Mouse (Mus musculus) liver, adult 2 months (tissue): ENCODE data around the gene Prss33. TPM values are rescaled to one million over a fixed set of nuclear protein-coding genes. Genes with fewer than 3 reads are reported as not detected.
A peak's percentile ranks its signal among the peaks of the same experiment; 100 is the strongest.

Source experiments
- DNase-seq: peaks from one replicate; pipeline ENCODE4 v3.0.0-alpha.2; 2011; ENCODE audit warnings: low read depth, low spot score; ENCODE audit errors: extremely low read depth
- H3K27ac ChIP-seq: fragments of 200-500 bp; replicated peaks from 2 replicates; pipeline ENCODE4 v1.5.1; 2012; ENCODE audit warnings: low read depth, mild to moderate bottlenecking, control low read depth, inconsistent platforms, low read length; ENCODE audit not compliant: insufficient read depth
- H3K27me3 ChIP-seq: fragments of 200-500 bp; 2 replicates; pipeline ENCODE4 v1.6.1; 2012; ENCODE audit warnings: mild to moderate bottlenecking, moderate library complexity, low read length, inconsistent platforms; ENCODE audit not compliant: control insufficient read depth, insufficient read depth
- H3K36me3 ChIP-seq: fragments of 200-500 bp; 2 replicates; pipeline ENCODE4 v1.6.1; 2012; ENCODE audit warnings: low read length, inconsistent platforms; ENCODE audit not compliant: control insufficient read depth, insufficient read depth
- H3K4me1 ChIP-seq: fragments of 200-500 bp; 2 replicates; pipeline ENCODE4 v1.6.1; 2011; ENCODE audit warnings: low read length; ENCODE audit not compliant: control insufficient read depth, insufficient read depth
- H3K4me3 ChIP-seq: fragments of 200-500 bp; 2 replicates; pipeline ENCODE4 v1.5.1; 2011; ENCODE audit warnings: low read depth, mild to moderate bottlenecking, control low read depth, low read length, moderate library complexity; ENCODE audit not compliant: insufficient read depth
- H3K79me2 ChIP-seq: fragments of 200-500 bp; 2 replicates; pipeline ENCODE4 v1.6.1; 2012; ENCODE audit warnings: inconsistent platforms, mild to moderate bottlenecking, low read length, moderate library complexity; ENCODE audit not compliant: control insufficient read depth, insufficient read depth
- H3K9ac ChIP-seq: fragments of 200-500 bp; 2 replicates; pipeline ENCODE4 v1.6.1; 2012; ENCODE audit warnings: low read depth, mild to moderate bottlenecking, control low read depth, inconsistent platforms, low read length
- CTCF ChIP-seq: fragments of 200-500 bp; IDR thresholded peaks from 2 replicates; pipeline ENCODE4 v1.5.1; 2011; ENCODE audit warnings: low read depth, low read length, control low read depth
- POLR2A ChIP-seq: fragments of 200-500 bp; IDR thresholded peaks from 2 replicates; pipeline ENCODE4 v1.6.1; 2011; ENCODE audit warnings: low read length, control low read depth; ENCODE audit not compliant: insufficient read depth; ENCODE audit errors: extremely low read depth
- WGBS: fragments of 180-500 bp; shearing (Covaris S2); methylation state at CpG from one replicate; pipeline ENCODE4 v1.1.7; 2018; 5-methylcytosine and 5-hydroxymethylcytosine counted together
- polyA plus RNA-seq: library from polyadenylated mRNA; depleted of rRNA; stranded (reverse); fragments of >200 nt; gene quantifications from 2 replicates; pipeline ENCODE4 v1.2.3, GENCODE M21; 2012
- total RNA-seq: library from RNA; depleted of rRNA; stranded (reverse); fragments of >200 nt; gene quantifications from 2 replicates; pipeline ENCODE4 v1.2.3, GENCODE M21; 2014

Prss33 gene
- total and polyA plus RNA-seq, 2 experiments, result not detected

GRCm38 (mm10) chr17:23850853-23851749 is 15.2 kb upstream of the Prss33 start:
- H3K27ac ChIP-seq, result no peak overlapping the region
- no peaks in the 10 kb centered on the region for H3K36me3 ChIP-seq
- H3K27me3 ChIP-seq, result no peaks in the 10 kb centered on the region
- no peak overlapping the region for H3K4me3 ChIP-seq
- WGBS, result 52% methylated on average over 18 of the region's 19 CpGs
- no peaks in the 10 kb centered on the region for H3K79me2 ChIP-seq
- no peak for TF ChIP-seq POLR2A
- TF ChIP-seq CTCF, result peak; percentile 74
- H3K4me1 ChIP-seq, result no peaks in the 10 kb centered on the region
- no peak overlapping the region for H3K9ac ChIP-seq
- peak; percentile 51 for DNase-seq

GRCm38 (mm10) chr17:23850028-23850427 is 14.2 kb upstream of the Prss33 start:
- DNase-seq, result no peak
- no peaks in the 10 kb centered on the region for H3K27me3 ChIP-seq
- H3K4me3 ChIP-seq, result no peak overlapping the region
- 71% methylated on average over 2 of the region's 2 CpGs for WGBS
- H3K36me3 ChIP-seq, result no peaks in the 10 kb centered on the region
- H3K4me1 ChIP-seq, result no peaks in the 10 kb centered on the region
- no peaks in the 10 kb centered on the region for H3K79me2 ChIP-seq
- H3K27ac ChIP-seq, result no peak overlapping the region
- no peak overlapping the region for H3K9ac ChIP-seq
- no peak for TF ChIP-seq POLR2A
- TF ChIP-seq CTCF, result no peak

GRCm38 (mm10) chr17:23843812-23844273 is 8.0 kb upstream of the Prss33 start, which contains the start of the genes Prss32 and Prss41:
TSS of gene Prss32 (plus strand) at chr17:23843855.
TSS of gene Prss41 (minus strand) at chr17:23844172.
- no peaks in the 10 kb centered on the region for H3K36me3 ChIP-seq
- WGBS, result 21% methylated on average over 19 of the region's 19 CpGs
- peak within 1 kb of the TSS; percentile 17; the same call in 1 of the 2 replicates for H3K4me3 ChIP-seq
- peak; percentile 40 for DNase-seq
- TF ChIP-seq POLR2A (no peak), CTCF (peak; percentile 87)
- no peaks in the 10 kb centered on the region for H3K27me3 ChIP-seq
- no peak within 1 kb of the TSS for H3K9ac ChIP-seq
- no peaks in the 10 kb centered on the region for H3K79me2 ChIP-seq
- H3K27ac ChIP-seq, result no peak within 1 kb of the TSS
- H3K4me1 ChIP-seq, result no peaks in the 10 kb centered on the region; the same call in 1 of the 2 replicates

- 57% methylated on average over 23 of the region's 23 CpGs for WGBS
- Histone ChIP-seq H3K9ac (no peak overlapping the region), H3K79me2 (no peaks in the 10 kb centered on the region), H3K36me3 (no peaks in the 10 kb centered on the region), H3K27me3 (no peaks in the 10 kb centered on the region), H3K4me1 (no peaks in the 10 kb centered on the region; the same call in 1 of the 2 replicates), H3K27ac (no peak overlapping the region), H3K4me3 (no peak overlapping the region)
- TF ChIP-seq CTCF, result peak; percentile 40
- TF ChIP-seq POLR2A, result no peak
- DNase-seq, result no peak
These were observed 7.4 kb upstream of the Prss33 start for GRCm38 (mm10) chr17:23843141-23843811.

- Histone ChIP-seq H3K27ac (no peak overlapping the region), H3K4me1 (no peaks in the 10 kb centered on the region; the same call in 1 of the 2 replicates), H3K36me3 (no peaks in the 10 kb centered on the region), H3K79me2 (no peaks in the 10 kb centered on the region), H3K27me3 (no peaks in the 10 kb centered on the region), H3K4me3 (no peak overlapping the region), H3K9ac (no peak overlapping the region)
- WGBS, result 39% methylated on average over 4 of the region's 4 CpGs
- peak; percentile 58 for DNase-seq
- TF ChIP-seq CTCF (peak; percentile 73), POLR2A (no peak)
These were observed 5.3 kb upstream of the Prss33 start for GRCm38 (mm10) chr17:23841145-23841544.
